Mouse (Mus musculus): ENCODE measurements around the gene 1190005I06Rik.

DNA sequence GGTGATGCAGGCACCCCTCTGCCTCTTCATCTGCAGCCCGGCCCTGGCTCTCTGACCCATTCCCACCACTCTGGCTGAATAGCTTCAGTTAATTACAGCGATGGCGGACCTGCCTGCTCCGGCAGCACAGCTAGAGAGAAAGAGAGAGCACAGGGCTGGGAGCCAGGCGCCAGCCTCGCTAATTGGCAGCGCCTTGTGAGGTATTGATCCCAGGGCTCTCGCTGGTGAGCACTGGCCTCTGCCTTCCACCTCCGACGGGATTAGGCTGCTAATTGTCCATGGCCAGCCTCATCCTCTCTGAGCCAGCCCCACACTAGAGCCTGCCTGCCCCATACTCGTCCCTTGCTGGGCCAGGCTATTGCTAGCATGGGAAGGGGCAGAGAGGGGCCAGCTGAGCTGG is 87.8 kb downstream of the 1190005I06Rik start:
- TF ChIP-seq CTCF (IDR thresholded peaks at IDR 0.05; ENCODE audit: low read depth, low read length) (peak; percentile 60), POLR2A (IDR thresholded peaks at IDR 0.05; ENCODE audit: extremely low read depth, insufficient read depth, low read length) (no peak)

Data from liver, adult 2 months (tissue).